Mouse (Mus musculus) midbrain, embryonic 12.5 days (tissue): ENCODE data around the gene Stard3. TPM values are rescaled to one million over a fixed set of nuclear protein-coding genes. Genes with fewer than 3 reads are reported as not detected.

Source experiments
- ATAC-seq: fragments of 200-750 bp; cut with Nextera tagmentation; 2 replicates; pipeline ENCODE4 v1.8.0; 2017; ENCODE audit warnings: low read depth, moderate TSS enrichment, moderate library complexity; ENCODE audit not compliant: low FRiP score
- H3K27ac ChIP-seq: fragments of 300-500 bp; sonication (generic); replicated peaks from 2 replicates; pipeline ENCODE4 v1.5.1; 2016; ENCODE audit warnings: mild to moderate bottlenecking
- H3K27me3 ChIP-seq: fragments of 300-500 bp; sonication (generic); 2 replicates; pipeline ENCODE4 v1.6.1; 2016; ENCODE audit warnings: mild to moderate bottlenecking
- H3K36me3 ChIP-seq: fragments of 300-500 bp; sonication (generic); 2 replicates; pipeline ENCODE4 v1.6.1; 2016
- H3K4me1 ChIP-seq: fragments of 300-500 bp; sonication (generic); 2 replicates; pipeline ENCODE4 v1.6.1; 2016
- H3K4me2 ChIP-seq: fragments of 300-500 bp; sonication (generic); replicated peaks from 2 replicates; pipeline ENCODE4 v1.6.1; 2016; ENCODE audit warnings: mild to moderate bottlenecking, moderate library complexity
- H3K4me3 ChIP-seq: fragments of 300-500 bp; sonication (generic); 2 replicates; pipeline ENCODE4 v1.5.1; 2016; ENCODE audit warnings: mild to moderate bottlenecking
- H3K9ac ChIP-seq: fragments of 300-500 bp; sonication (generic); replicated peaks from 2 replicates; pipeline ENCODE4 v1.6.1; 2016; ENCODE audit warnings: mild to moderate bottlenecking, moderate library complexity
- H3K9me3 ChIP-seq: fragments of 300-500 bp; sonication (generic); 2 replicates; pipeline ENCODE4 v1.6.1; 2016; ENCODE audit warnings: mild to moderate bottlenecking
- WGBS: fragments of 180-500 bp; shearing (Covaris S2); methylation state at CpG from one replicate; pipeline ENCODE4 v1.1.7; 2016; 5-methylcytosine and 5-hydroxymethylcytosine counted together
- polyA plus RNA-seq: library from polyadenylated mRNA; unstranded; fragments of >200 nt; fragmentation: Nextera tagmentation; extraction: Ambion mirVana; gene quantifications from 2 replicates; pipeline ENCODE4 v1.2.1, GENCODE M21; 2016

Stard3 gene
- polyA plus RNA-seq, 1 experiment from 2014 or later, result 52.0 TPM

GRCm38 (mm10) chr11:98395041-98395440 lies 36.9 kb downstream of the Stard3 start:
- no peak overlapping the region for H3K4me2 ChIP-seq
- no peaks in the 10 kb centered on the region for H3K9me3 ChIP-seq
- H3K27me3 ChIP-seq, result peaks cover 31% of the 10 kb centered on the region
- no peak overlapping the region for H3K9ac ChIP-seq
- no peaks in the 10 kb centered on the region for H3K36me3 ChIP-seq
- no peak for ATAC-seq
- WGBS, result 67% methylated on average over 4 of the region's 4 CpGs
- peaks cover 10% of the 10 kb centered on the region for H3K4me1 ChIP-seq
- H3K27ac ChIP-seq, result no peak overlapping the region
- H3K4me3 ChIP-seq, result no peak overlapping the region

DNA sequence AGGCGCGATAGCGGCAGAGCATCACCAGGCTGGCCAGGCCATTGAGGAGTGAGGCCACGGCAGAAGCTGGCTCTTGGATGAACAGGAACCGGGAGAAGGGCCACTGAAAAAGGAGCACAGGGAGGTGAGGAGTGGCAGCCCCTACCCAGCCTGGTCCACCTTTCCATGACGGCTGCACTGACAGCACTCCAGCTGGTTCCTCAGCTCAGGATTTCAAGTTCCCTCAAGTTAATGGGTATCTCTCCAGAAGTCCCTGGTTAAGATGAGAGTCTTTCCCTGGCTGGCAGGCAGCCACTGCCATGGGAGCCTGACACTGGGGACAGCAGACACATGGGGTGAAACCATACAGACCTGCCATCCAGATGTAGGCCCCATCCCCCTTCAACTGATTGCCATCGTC lies 39.8 kb downstream of the Stard3 start:
- Histone ChIP-seq H3K27me3 (peaks cover 11% of the 10 kb centered on the region; the same call in 1 of the 2 replicates), H3K36me3 (no peaks in the 10 kb centered on the region), H3K4me1 (peaks cover 17% of the 10 kb centered on the region), H3K9me3 (no peaks in the 10 kb centered on the region), H3K4me2 (no peak overlapping the region), H3K27ac (no peak overlapping the region), H3K9ac (no peak overlapping the region), H3K4me3 (no peak overlapping the region)
- 89% methylated on average over 7 of the region's 7 CpGs for WGBS
- no peak for ATAC-seq

DNA sequence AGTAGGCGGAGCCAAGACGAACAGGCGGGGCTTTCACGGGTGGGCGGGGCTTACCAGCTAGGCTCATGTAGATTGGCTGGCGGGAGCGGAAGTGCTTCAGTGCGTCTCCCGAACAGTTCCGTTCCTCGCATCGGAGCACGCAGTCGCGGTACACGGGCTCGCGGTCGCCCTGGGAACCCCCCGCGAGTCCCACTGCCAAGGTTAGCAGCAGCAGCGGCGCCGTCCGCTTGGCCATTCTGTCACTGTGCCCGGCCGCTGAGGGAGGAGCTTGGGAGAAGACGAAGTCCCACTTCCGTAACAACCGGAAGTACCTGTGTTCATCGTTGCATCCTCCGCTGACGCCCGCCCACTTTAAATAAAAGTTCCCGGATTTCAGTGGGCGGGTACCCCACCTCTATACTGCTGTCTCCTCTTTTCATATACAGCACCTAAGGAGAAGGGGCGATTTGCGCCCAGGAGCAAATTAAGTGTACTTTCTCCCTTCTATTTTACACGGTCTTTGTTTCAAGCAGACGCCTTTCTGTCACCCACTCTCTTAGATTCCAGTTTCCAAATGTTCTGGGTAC lies 42.1 kb downstream of the Stard3 start, which contains the start of gene Pgap3:
Gene Pgap3, minus strand, starts transcription at position 330 of the 566 bp plus-strand sequence.
- WGBS, result under 1% methylated on average over 40 of the region's 40 CpGs
- Histone ChIP-seq H3K9ac (peak within 1 kb of the TSS; percentile 72), H3K36me3 (no peaks in the 10 kb centered on the region), H3K4me1 (peaks cover 12% of the 10 kb centered on the region), H3K4me2 (peak within 1 kb of the TSS; percentile 68), H3K9me3 (no peaks in the 10 kb centered on the region), H3K27ac (peak within 1 kb of the TSS; percentile 98), H3K4me3 (peak within 1 kb of the TSS; percentile 74), H3K27me3 (peaks cover 23% of the 10 kb centered on the region)
- ATAC-seq, result peak; percentile 91

DNA sequence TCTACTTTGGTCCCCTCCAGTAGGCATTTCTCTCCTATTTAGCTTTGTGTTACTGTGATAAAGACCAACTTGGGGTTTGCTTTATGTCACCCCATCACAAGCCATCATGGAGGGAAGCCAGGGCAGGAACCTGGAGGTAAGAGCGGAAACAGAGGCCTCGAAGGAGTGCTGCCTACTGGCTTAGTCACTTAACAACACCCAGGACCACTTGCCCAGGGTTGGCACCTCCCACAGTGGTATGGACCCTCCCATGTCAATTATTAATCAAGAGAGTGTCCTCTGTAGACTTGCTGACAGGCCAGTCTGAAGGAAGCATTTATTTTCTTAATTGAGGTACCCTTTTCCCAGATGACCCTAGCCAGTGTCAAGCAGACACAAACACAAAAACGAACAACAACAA lies 42.6 kb downstream of the Stard3 start:
- peaks cover 12% of the 10 kb centered on the region for H3K4me1 ChIP-seq
- no peaks in the 10 kb centered on the region for H3K36me3 ChIP-seq
- WGBS, result 51% methylated on average over 3 of the region's 3 CpGs
- no peak for ATAC-seq
- H3K27ac ChIP-seq, result peak overlapping the region; percentile 98
- H3K9ac ChIP-seq, result peak overlapping the region; percentile 72
- H3K27me3 ChIP-seq, result peaks cover 23% of the 10 kb centered on the region
- H3K9me3 ChIP-seq, result no peaks in the 10 kb centered on the region
- peak overlapping the region; percentile 74 for H3K4me3 ChIP-seq
- peak overlapping the region; percentile 68 for H3K4me2 ChIP-seq

- no peaks in the 10 kb centered on the region for H3K36me3 ChIP-seq
- H3K4me1 ChIP-seq, result peaks cover 14% of the 10 kb centered on the region
- no peaks in the 10 kb centered on the region for H3K9me3 ChIP-seq
- H3K27ac ChIP-seq, result no peak overlapping the region
- H3K9ac ChIP-seq, result no peak overlapping the region
- WGBS, result 72% methylated on average over 6 of the region's 6 CpGs
- peaks cover 35% of the 10 kb centered on the region for H3K27me3 ChIP-seq
- ATAC-seq, result no peak
- no peak overlapping the region for H3K4me2 ChIP-seq
- H3K4me3 ChIP-seq, result no peak overlapping the region
These were observed 48.5 kb downstream of the Stard3 start for GRCm38 (mm10) chr11:98406621-98407020.

GRCm38 (mm10) chr11:98408872-98409271 lies 50.7 kb downstream of the Stard3 start:
- no peak for ATAC-seq
- peak overlapping the region; percentile 26 for H3K4me2 ChIP-seq
- 54% methylated on average over 8 of the region's 8 CpGs for WGBS
- H3K36me3 ChIP-seq, result no peaks in the 10 kb centered on the region
- peaks cover 41% of the 10 kb centered on the region for H3K27me3 ChIP-seq
- no peaks in the 10 kb centered on the region for H3K9me3 ChIP-seq
- peaks cover 33% of the 10 kb centered on the region for H3K4me1 ChIP-seq
- H3K27ac ChIP-seq, result peak overlapping the region; percentile 8; the same call in 1 of the 2 replicates
- 0 out of 2 replicates have a peak overlapping the region, but pooled peaks have one; percentile 12 for H3K9ac ChIP-seq
- H3K4me3 ChIP-seq, result 0 out of 2 replicates have a peak overlapping the region, but pooled peaks have one; percentile 1

- H3K27ac ChIP-seq, result peak overlapping the region; percentile 8; the same call in 1 of the 2 replicates
- WGBS, result 0% methylated on average over 9 of the region's 10 CpGs
- ATAC-seq, result peak; percentile 59; the same call in 1 of the 2 replicates
These were observed 51.2 kb downstream of the Stard3 start for GRCm38 (mm10) chr11:98409341-98409822.

DNA sequence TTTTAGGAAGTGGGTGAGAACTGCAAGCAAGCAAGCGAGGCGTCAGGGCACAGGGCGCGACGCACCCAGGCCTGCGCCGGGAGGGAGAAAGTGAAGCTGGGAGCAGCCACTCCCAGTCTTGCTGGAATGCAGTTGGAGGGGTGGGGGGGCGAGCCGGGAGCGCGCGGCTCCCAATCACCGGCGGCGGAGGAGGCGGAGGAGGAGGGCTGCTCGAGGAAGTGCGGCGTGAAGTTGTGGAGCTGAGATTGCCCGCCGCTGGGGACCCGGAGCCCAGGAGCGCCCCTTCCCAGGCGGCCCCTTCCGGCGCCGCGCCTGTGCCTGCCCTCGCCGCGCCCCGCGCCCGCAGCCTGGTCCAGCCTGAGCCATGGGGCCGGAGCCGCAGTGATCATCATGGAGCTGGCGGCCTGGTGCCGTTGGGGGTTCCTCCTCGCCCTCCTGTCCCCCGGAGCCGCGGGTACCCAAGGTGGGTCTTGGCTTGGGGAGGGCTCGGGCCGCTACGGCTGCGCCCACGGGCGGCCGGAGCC lies 54.2 kb downstream of the Stard3 start, which contains the start of gene Erbb2:
Gene Erbb2, plus strand, starts transcription at position 198 of the 524 bp plus-strand sequence.
- Histone ChIP-seq H3K4me2 (peak within 1 kb of the TSS; percentile 97), H3K4me3 (peak within 1 kb of the TSS; percentile 79), H3K9ac (peak within 1 kb of the TSS; percentile 80), H3K9me3 (no peaks in the 10 kb centered on the region), H3K4me1 (peaks cover 38% of the 10 kb centered on the region), H3K27me3 (peaks cover 43% of the 10 kb centered on the region), H3K36me3 (no peaks in the 10 kb centered on the region), H3K27ac (peak within 1 kb of the TSS; percentile 67)
- peak; percentile 70 for ATAC-seq
- under 1% methylated on average over 46 of the region's 49 CpGs for WGBS

More at GRCm38 (mm10) chr11:98409341-98409822, 51.2 kb downstream of the Stard3 start:
- Histone ChIP-seq H3K4me2 (peak overlapping the region; percentile 26), H3K9me3 (no peaks in the 10 kb centered on the region), H3K4me1 (peaks cover 38% of the 10 kb centered on the region), H3K9ac (0 out of 2 replicates have a peak overlapping the region, but pooled peaks have one; percentile 12), H3K4me3 (0 out of 2 replicates have a peak overlapping the region, but pooled peaks have one; percentile 1), H3K36me3 (no peaks in the 10 kb centered on the region), H3K27me3 (peaks cover 45% of the 10 kb centered on the region)

GRCm38 (mm10) chr11:98412797-98413301 lies 54.7 kb downstream of the Stard3 start:
- Histone ChIP-seq H3K27me3 (peaks cover 43% of the 10 kb centered on the region), H3K4me2 (peak overlapping the region; percentile 97), H3K4me1 (peaks cover 38% of the 10 kb centered on the region), H3K27ac (peak overlapping the region; percentile 67), H3K36me3 (no peaks in the 10 kb centered on the region), H3K4me3 (peak overlapping the region; percentile 79), H3K9me3 (no peaks in the 10 kb centered on the region), H3K9ac (peak overlapping the region; percentile 80)
- under 1% methylated on average over 40 of the region's 40 CpGs for WGBS
- ATAC-seq, result peak; percentile 56

DNA sequence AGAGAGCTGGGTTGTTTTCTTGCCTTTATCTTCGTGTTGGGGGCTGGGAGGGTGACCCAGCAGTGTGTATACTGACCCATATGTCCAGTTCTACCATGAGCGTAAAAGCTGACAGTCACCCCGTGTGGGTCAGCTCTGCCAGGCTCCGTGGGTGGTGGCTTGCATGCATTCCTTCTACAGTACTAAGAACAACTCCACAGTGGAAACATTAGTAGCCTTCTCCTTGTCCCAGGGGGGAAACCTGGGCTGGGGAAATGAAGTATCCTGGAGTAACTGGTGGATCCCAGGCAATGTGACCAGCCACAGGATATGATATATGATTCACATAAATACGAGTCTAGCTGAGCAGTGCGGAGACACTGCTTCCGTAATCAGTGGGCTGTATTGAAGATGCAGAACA lies 55.6 kb downstream of the Stard3 start:
- Histone ChIP-seq H3K9ac (peak overlapping the region; percentile 80; the same call in 1 of the 2 replicates), H3K4me2 (peak overlapping the region; percentile 97), H3K27ac (no peak overlapping the region), H3K36me3 (no peaks in the 10 kb centered on the region), H3K9me3 (no peaks in the 10 kb centered on the region), H3K4me1 (peaks cover 37% of the 10 kb centered on the region), H3K4me3 (peak overlapping the region; percentile 79), H3K27me3 (peaks cover 43% of the 10 kb centered on the region)
- ATAC-seq, result no peak
- WGBS, result 27% methylated on average over 7 of the region's 7 CpGs

DNA sequence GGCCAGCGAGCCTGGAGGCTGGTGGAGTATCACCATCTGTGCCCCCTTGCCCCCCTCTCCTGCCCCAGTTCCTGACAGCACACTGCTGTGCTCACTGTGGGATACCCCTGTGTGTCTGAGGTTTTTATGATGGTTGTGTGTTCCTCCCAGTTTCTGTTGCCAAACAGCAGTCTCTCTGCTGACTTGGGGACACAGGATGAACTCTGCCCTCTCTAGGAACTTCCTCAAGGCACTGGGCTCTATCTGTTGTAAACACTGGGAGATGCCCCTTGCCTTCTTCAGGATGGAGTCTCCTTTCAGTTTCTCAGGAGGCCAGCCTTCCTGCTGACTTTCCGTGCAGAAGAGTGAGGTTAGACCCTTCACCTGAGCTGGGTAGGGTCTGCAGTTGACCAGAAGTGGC lies 56.0 kb downstream of the Stard3 start:
- 0 out of 2 replicates have a peak overlapping the region, but pooled peaks have one; percentile 3 for H3K4me3 ChIP-seq
- ATAC-seq, result no peak
- 28% methylated on average over 2 of the region's 2 CpGs for WGBS
- H3K9me3 ChIP-seq, result no peaks in the 10 kb centered on the region
- H3K27ac ChIP-seq, result no peak overlapping the region
- H3K27me3 ChIP-seq, result peaks cover 43% of the 10 kb centered on the region
- no peak overlapping the region for H3K9ac ChIP-seq
- peaks cover 33% of the 10 kb centered on the region for H3K4me1 ChIP-seq
- peak overlapping the region; percentile 97 for H3K4me2 ChIP-seq
- no peaks in the 10 kb centered on the region for H3K36me3 ChIP-seq

GRCm38 (mm10) chr11:98417074-98417473 lies 58.9 kb downstream of the Stard3 start:
- H3K9ac ChIP-seq, result no peak overlapping the region
- H3K4me1 ChIP-seq, result peaks cover 19% of the 10 kb centered on the region
- no peak overlapping the region for H3K27ac ChIP-seq
- 88% methylated on average over 1 of the region's 1 CpGs for WGBS
- no peaks in the 10 kb centered on the region for H3K9me3 ChIP-seq
- no peak overlapping the region for H3K4me2 ChIP-seq
- no peaks in the 10 kb centered on the region for H3K36me3 ChIP-seq
- no peak for ATAC-seq
- H3K27me3 ChIP-seq, result peaks cover 22% of the 10 kb centered on the region
- H3K4me3 ChIP-seq, result no peak overlapping the region
